Mouse (Mus musculus) liver, embryonic 14.5 days (tissue): ENCODE data around the gene Ptpra.
A peak's percentile ranks its signal among the peaks of the same experiment; 100 is the strongest.

ENCODE experiments used
- CTCF ChIP-seq: IDR thresholded peaks from 2 replicates; pipeline ENCODE4 v1.5.1; 2016; ENCODE audit warnings: antibody characterized with exemption, low read depth, control low read depth
- EP300 ChIP-seq: IDR thresholded peaks from 2 replicates; pipeline ENCODE4 v1.6.1; 2016; ENCODE audit warnings: antibody characterized with exemption, low read depth

- TF ChIP-seq EP300 (no peak), CTCF (peak; percentile 36)
Observed at GRCm38 (mm10) chr2:130574960-130575359, 124.9 kb downstream of the Ptpra start.
